Mouse (Mus musculus) heart, postnatal 4 days (tissue): ENCODE measurements around the gene Slc25a35. TPM values are rescaled to one million over a fixed set of nuclear protein-coding genes. Genes with fewer than 3 reads are reported as not detected.
"Not testable (repeated sequence)": the region's sequence is repeated elsewhere in the genome, so short reads cannot be mapped to it uniquely, and the experiment has no call there.

ENCODE experiments used
- DNase-seq: peaks from one replicate; pipeline ENCODE4 v3.0.0; 2021
- microRNA-seq, 2 experiments: library from miRNA; unstranded; fragments of <30 nt; microRNA quantifications; one replicate each; pipeline ENCODE4 v1.2.0; 2021 to 2022
- total RNA-seq, 2 experiments: library from RNA; stranded (reverse); gene quantifications; 2 replicates each; pipeline ENCODE4 v1.2.3; 2021

Slc25a35 gene
- total RNA-seq, 2 experiments from 2014 or later: 0.91 to 1.4 TPM

DNA sequence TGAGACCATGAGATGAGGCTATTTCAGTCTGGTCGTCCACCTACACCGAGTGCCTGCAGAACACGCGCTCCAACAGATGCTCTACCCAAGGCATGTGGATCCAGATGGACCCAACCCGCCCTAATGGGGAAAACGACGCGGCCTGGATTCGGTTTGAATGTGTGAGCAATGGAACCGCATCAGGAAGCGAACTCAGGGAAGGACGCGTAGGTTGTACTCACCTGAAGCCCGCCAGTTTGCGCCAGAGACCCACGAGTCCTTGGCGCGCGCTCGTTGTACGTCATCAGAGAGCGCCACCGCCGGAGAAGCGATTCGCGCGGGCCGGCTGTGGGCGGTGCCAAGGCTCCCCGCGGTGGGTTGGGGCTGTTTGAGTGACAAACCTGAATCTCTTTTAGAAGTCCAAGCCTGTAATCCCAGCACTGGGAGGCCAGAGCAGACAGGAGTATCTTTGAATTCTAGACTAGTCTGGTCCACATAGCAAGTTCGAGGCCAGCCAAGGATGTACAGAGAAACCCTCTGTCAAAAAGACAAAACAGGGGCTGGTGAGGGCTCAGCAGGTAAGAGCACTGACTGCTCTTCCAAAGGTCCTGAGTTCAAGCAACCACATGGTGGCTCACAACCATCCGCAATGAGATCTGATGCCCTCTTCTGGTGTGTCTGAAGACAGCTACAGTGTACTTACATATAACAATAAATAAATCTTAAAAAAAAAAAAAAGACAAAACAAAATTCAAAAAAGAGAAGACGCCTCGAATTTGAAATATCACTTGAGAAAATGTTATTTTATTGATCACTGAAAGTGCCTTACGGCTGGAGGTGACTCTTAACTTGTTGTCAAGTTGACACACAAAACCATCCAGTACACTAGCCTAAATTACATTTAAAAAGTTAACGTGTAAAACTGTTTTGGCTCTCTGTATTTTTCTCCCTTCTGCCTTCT is 40.5 kb downstream of the Slc25a35 start, which contains the start of gene Pfas:
Gene Pfas, minus strand, starts transcription at position 279 of the 940 bp plus-strand sequence.
- DNase-seq: peak; percentile 94

DNA sequence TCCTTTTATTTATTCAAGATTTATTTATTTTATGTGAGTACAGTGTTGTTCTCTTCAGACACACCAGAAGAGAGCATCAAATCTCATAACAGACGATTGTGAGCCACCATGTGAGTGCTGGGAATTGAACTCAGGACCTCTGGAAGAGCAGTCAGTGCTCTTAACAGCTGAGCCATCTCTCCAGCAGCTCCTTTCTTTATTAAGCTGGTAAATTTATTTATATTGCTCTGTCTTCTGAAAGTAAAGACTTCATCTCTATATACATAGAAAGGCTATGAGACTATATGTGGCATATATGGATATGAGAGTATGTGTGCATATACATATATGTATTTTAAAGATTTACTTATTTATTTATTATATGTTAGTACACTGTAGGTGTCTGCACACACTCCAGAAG is 41.6 kb downstream of the Slc25a35 start:
- DNase-seq: no peak

DNA sequence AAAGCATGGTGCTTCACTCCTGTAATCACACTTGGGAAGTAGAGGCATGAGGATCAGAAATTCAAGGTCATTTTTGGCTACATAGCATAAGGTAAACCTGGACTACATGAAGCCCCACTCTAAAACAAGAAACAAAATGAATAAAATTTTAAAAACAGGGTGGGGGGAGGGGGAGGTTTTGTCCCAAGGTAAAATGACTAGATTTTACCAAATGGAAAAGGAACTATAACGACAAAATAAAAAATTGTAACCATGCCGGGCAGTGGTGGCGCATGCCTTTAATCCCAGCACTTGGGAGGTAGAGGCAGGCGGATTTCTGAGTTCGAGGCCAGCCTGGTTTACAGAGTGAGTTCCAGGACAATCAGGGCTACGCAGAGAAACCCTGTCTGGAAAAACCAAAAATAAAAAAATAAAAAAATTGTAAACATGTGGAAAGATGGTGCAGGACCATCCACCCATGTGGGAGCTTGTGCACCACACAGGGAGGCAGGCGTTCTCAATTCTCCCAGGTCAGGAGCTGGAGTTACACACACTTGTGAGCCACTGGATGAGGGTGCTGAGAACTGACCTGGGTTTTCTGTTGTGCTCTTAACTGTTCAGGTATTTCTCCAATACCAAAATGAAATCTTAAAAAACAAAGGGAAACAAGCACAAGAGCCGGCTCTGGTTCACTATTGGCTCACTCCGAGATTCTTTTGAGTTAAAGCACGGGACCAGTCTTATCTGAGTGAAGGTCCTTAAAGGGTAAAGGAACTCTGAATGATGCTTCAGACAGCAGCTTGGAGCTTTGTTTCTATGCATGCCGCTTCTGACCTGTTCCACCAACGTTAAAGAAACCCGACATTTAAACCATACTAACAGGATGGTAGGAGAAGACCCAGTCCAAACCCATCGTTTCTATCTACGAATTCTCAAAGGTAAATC is 42.7 kb downstream of the Slc25a35 start:
- no peak for DNase-seq

DNA sequence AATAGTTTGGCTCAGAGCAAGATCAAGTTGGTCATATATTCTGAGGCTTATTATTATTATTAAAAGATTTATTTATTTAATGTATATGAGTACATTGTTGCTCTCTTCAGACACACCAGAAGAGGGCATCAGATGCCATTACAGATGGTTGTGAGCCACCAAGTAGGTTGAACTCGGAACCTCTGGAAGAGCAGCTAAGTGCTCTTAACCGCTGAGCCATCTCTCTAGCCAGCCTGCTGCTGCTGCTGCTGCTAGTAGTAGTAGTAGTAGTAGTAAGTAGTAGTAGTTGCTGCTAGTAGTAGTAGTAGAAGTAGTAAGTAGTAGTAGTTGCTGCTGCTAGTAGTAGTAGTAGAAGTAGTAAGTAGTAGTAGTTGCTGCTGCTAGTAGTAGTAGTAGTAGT is 43.5 kb downstream of the Slc25a35 start:
- DNase-seq: not testable (repeated sequence)

DNA sequence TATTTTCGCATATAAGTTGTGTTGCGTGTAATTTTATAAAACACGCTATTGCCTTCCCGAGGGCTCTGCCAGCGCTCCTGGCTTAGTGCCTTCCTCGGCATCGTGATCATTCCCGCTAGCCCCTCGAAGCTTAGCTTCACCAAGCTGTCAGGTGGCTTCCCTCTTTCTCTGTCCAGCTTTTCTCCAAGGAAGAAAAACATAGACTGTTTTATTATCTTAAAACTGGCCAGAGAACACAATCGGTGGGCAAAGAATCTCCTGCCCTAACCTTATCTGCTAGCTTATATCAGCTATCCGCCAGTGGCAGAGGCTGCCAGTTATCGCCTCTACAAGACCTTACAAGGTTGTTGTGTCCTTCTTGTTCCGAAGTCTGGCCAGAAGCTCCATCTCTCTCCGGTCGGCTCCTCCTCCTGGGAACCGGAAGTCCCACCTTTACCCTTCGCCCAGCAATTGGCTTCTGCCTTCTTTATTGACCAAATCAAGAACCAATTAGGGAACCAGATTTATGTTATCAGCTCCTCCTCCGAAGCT is 44.2 kb downstream of the Slc25a35 start:
- DNase-seq: peak; percentile 89

DNA sequence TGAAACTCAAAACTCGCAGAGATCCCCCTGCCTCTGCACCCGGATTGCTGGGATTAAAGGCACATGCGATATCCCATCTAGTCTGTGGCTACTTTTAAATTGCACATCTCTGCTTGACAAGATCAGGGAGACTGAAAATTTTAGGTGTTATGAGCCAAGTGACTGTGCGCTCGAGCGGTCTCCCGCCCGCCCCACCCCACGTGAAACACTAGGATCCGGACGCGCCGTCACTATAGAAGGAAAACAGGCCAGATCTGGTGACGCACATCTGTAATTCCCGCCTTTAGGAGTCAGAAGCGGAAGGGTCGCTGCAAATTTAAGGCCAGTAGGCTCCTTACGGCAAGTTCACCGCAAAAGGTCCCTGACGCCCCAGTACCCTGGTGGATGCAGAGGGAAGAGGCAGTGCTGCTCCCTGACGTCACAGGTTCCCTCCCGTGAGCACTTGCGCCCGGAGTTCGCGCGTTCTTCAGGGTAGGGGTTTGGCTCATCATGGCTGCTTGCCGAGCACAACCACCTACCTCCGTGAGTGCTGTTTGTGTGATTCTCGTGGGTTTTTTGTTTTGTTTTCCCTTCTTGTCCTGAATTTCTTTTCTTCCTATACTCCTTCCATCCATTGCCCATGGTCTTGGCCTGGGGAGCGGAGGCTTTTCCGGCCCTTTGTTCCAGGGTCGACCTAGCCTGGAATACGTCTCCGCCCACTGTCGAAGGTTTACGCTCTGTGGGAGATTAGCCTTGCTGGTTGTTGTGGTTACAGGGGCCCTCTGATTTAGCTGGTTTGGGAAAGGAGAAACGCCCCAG is 47.9 kb downstream of the Slc25a35 start, which contains the start of gene Ctc1:
Gene Ctc1, plus strand, starts transcription at position 268 of the 798 bp plus-strand sequence.
- DNase-seq: peak; percentile 91

DNA sequence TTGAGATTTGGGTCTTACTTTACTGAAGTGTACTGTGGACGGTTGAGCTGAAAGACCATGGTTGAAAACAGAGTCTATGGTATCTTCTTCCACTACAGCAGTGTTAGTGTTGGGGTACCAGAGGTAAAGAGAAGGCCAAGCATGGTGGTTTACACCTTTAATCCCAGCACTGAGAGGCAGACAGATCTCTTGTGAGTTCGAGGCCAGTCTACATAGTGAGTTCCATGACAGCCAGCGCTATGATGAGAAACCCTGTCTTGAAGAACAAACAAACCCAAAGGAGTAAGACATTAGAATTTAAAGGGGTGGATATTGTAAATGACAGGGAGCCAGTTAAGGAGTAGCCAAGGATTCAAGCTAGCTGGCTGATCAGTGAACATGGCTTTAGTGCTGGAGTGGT is 48.8 kb downstream of the Slc25a35 start:
- no peak for DNase-seq

- DNase-seq: no peak
Observed at GRCm38 (mm10) chr11:69020691-69021090, 52.8 kb downstream of the Slc25a35 start.

Small RNA genes within 50 kb of the gene (microRNA-seq; reads per million reads assigned to microRNA genes)
- 2.0 to 2.4 reads per million in 2 experiments for gene Mir3062

Other genes starting within 250 kb of the Slc25a35 start
- 10 to 100 TPM; 57.9 to 66.3 TPM for gene Ndel1, start 96.3 kb upstream of the Slc25a35 start, total RNA-seq
- under 1 TPM; 0.21 to 0.32 TPM for gene Rnf222, start 79.6 kb upstream of the Slc25a35 start, total RNA-seq
- 100 to 1,000 TPM; 896 to 908 TPM for gene Rpl26, start 66.5 kb upstream of the Slc25a35 start, total RNA-seq
- gene Odf4, start 41.0 kb upstream of the Slc25a35 start, total RNA-seq: not detected
- gene Arhgef15, start 10.7 kb upstream of the Slc25a35 start, total RNA-seq: 10 to 100 TPM; 32.1 to 36.8 TPM
- 10 to 100 TPM; 41.0 to 44.7 TPM for gene Rangrf, start 7.1 kb downstream of the Slc25a35 start, total RNA-seq
- gene Pfas, start 40.3 kb downstream of the Slc25a35 start, total RNA-seq: 10 to 100 TPM; 14.3 to 14.5 TPM
- gene Ctc1, start 47.8 kb downstream of the Slc25a35 start, total RNA-seq: 10 to 100 TPM; 36.8 to 37.7 TPM
- 10 to 100 TPM; 38.0 to 43.3 TPM for gene Aurkb, start 77.5 kb downstream of the Slc25a35 start, total RNA-seq
- 10 to 100 TPM; 13.8 to 14.3 TPM for gene Borcs6, start 91.6 kb downstream of the Slc25a35 start, total RNA-seq
- gene Tmem107, start 102.7 kb downstream of the Slc25a35 start, total RNA-seq: 1 to 10 TPM; 6.7 to 8.6 TPM
- 10 to 100 TPM; 80.2 to 84.6 TPM for gene Vamp2, start 120.4 kb downstream of the Slc25a35 start, total RNA-seq
- 10 to 100 TPM; 42.6 to 55.6 TPM for gene Per1, start 127.1 kb downstream of the Slc25a35 start, total RNA-seq
- under 1 TPM; 0.23 to 0.29 TPM for gene Hes7, start 152.3 kb downstream of the Slc25a35 start, total RNA-seq
- gene 9130213A22Rik, start 154.5 kb downstream of the Slc25a35 start, total RNA-seq: under 1 TPM; 0.29 to 0.65 TPM
- under 1 TPM in 1 of 2 experiments, not detected in 1; 0.45 TPM for gene Aloxe3, start 157.8 kb downstream of the Slc25a35 start, total RNA-seq
- gene Alox12b, start 188.9 kb downstream of the Slc25a35 start, total RNA-seq: not detected
- 1 to 10 TPM; 3.8 to 5.0 TPM for gene Alox8, start 229.7 kb downstream of the Slc25a35 start, total RNA-seq